33 mouse cellular contexts compared by ENCODE assay signal in the genomic region with DNA sequence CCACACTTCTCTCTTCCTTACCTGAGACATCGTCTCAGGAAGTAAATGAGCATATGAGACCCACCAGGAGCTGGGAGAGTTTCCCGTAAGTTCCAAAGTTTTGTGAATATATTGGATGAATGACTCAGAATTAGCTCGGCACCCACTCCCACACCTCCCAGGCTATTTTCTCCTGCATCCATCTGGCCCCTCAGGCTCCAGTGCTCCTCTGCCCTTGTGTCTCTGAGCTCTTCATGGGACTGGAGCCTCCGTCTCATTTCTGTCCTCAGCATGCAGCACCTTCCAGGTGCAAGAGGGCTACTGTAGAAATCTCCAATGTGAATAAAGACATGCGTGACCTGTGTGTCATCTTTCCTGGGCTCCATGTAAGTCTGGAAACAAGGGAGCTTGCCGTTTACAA.
DNase-seq lines count a peak whose midpoint lies in the region; ATAC-seq and TF ChIP-seq lines count a peak whose summit lies in the region.
"Had no signal": no experiment of that assay in that cellular context is flagged by ENCODE, and none has a peak within 500 bp of the region (broad histone marks: within the 10 kb centered on the region; RNA-seq: fewer than 3 reads in every experiment).

No protein-coding gene starts in this region.

- TF ChIP-seq POLR2A in testis, adult 2 months (IDR thresholded peaks at IDR 0.05; ENCODE audit: control insufficient read depth, low read depth, low read length) = no peak

- intact Hi-C loops in left cerebral cortex, adult 2 months (cut with DNase I) = no loop called here
- intact Hi-C loops in left cerebral cortex, postnatal 10 days (cut with DNase I) = no loop called here
- intact Hi-C loops in heart, postnatal 10 days (cut with DNase I) = no loop called here

- DNase-seq in frontal cortex, postnatal 10 days (ENCODE audit: low spot score in 2 of 2) = no peak
- DNase-seq in left cerebral cortex, adult 2 months (ENCODE audit: extremely low spot score in 1 of 2, low spot score in 2 of 2) = peak in 1 of 2 experiments; percentile 53
- no peak for DNase-seq in left cerebral cortex, postnatal 10 days (ENCODE audit: extremely low spot score in 1 of 2, low spot score in 2 of 2)
- DNase-seq in testis, postnatal 10 days (ENCODE audit: low spot score) = no peak
- no peak for DNase-seq in heart, postnatal 10 days
- DNase-seq: adrenal gland, adult 8-10 months; cerebellum, adult 8-10 months; cerebellum, postnatal 25 days; gastrocnemius, adult 2 months; gastrocnemius, postnatal 36 days; heart, adult 18-20 months; heart, postnatal 4 days; kidney, adult 8-10 months; kidney, postnatal 4 days; lung, adult 2 months; lung, postnatal 10 days; thymus, adult 18-20 months; thymus, postnatal 25 days had no signal

- H3K4me2 ChIP-seq in liver, embryonic 12.5 days = no peak overlapping the region
- H3K4me2 ChIP-seq: heart, embryonic 11.5 days; hindbrain, embryonic 13.5 days; limb, embryonic 15.5 days; midbrain, embryonic 13.5 days; neural tube, embryonic 13.5 days had no signal

- no peak overlapping the region for H3K9ac ChIP-seq in liver, embryonic 12.5 days
- H3K9ac ChIP-seq: hindbrain, embryonic 13.5 days; limb, embryonic 15.5 days; liver, embryonic 14.5 days; midbrain, embryonic 13.5 days; neural tube, embryonic 13.5 days had no signal

- H3K36me3 ChIP-seq in testis, adult 2 months (ENCODE audit: control insufficient read depth, insufficient read depth, low read length) = no peaks in the 10 kb centered on the region
- H3K36me3 ChIP-seq in liver, embryonic 12.5 days = no peaks in the 10 kb centered on the region
- H3K36me3 ChIP-seq: hindbrain, embryonic 13.5 days; limb, embryonic 10.5 days; midbrain, embryonic 13.5 days; neural tube, embryonic 13.5 days had no signal

- WGBS in liver, embryonic 12.5 days (ENCODE audit: insufficient replicate concordance) = 60% methylated on average over 6 of the region's 6 CpGs

- no peaks in the 10 kb centered on the region for H3K4me1 ChIP-seq in testis, adult 2 months (ENCODE audit: control insufficient read depth, insufficient read depth, low read length)
- H3K4me1 ChIP-seq in liver, embryonic 12.5 days = no peaks in the 10 kb centered on the region
- H3K4me1 ChIP-seq: limb, embryonic 10.5 days; limb, embryonic 15.5 days had no signal

- H3K27ac ChIP-seq in left cerebral cortex, adult 2 months = peak overlapping the region; percentile 78
- H3K27ac ChIP-seq in testis, adult 2 months (ENCODE audit: control insufficient read depth, insufficient read depth, low read depth, low read length) = no peak overlapping the region
- no peak overlapping the region for H3K27ac ChIP-seq in liver, embryonic 12.5 days
- H3K27ac ChIP-seq: gastrocnemius, adult 2 months; hindbrain, embryonic 13.5 days; kidney, postnatal 0 days; limb, embryonic 10.5 days; limb, embryonic 15.5 days; liver, embryonic 14.5 days; macrophage; midbrain, embryonic 13.5 days; neural tube, embryonic 13.5 days had no signal

- peak; percentile 44; the same call in 1 of the 2 replicates for ATAC-seq in frontal cortex, adult (ENCODE audit: low TSS enrichment)
- no peak for ATAC-seq in liver, embryonic 12.5 days
- ATAC-seq: forebrain, embryonic 14.5 days; intestine, embryonic 16.5 days; midbrain, embryonic 13.5 days had no signal

- H3K27me3 ChIP-seq in testis, adult 2 months (ENCODE audit: control insufficient read depth, insufficient read depth, low read length) = no peaks in the 10 kb centered on the region
- H3K27me3 ChIP-seq in liver, embryonic 12.5 days (replicated peaks) = no peaks in the 10 kb centered on the region
- H3K27me3 ChIP-seq: CH12.LX; hindbrain, embryonic 13.5 days; limb, embryonic 15.5 days; midbrain, embryonic 13.5 days; neural tube, embryonic 13.5 days had no signal

- no peaks in the 10 kb centered on the region for H3K9me3 ChIP-seq in liver, embryonic 12.5 days (replicated peaks)
- H3K9me3 ChIP-seq: hindbrain, embryonic 13.5 days; limb, embryonic 10.5 days; limb, embryonic 15.5 days; midbrain, embryonic 13.5 days; neural tube, embryonic 13.5 days had no signal

- H3K4me3 ChIP-seq in left cerebral cortex, adult 2 months = no peak overlapping the region
- peak overlapping the region; percentile 59 for H3K4me3 ChIP-seq in testis, adult 2 months (ENCODE audit: control insufficient read depth, low read depth, low read length)
- H3K4me3 ChIP-seq in liver, embryonic 12.5 days = no peak overlapping the region
- H3K4me3 ChIP-seq: gastrocnemius, adult 2 months; hindbrain, embryonic 13.5 days; limb, embryonic 10.5 days; limb, embryonic 15.5 days; midbrain, embryonic 13.5 days; neural tube, embryonic 13.5 days had no signal

- no peak for TF ChIP-seq CTCF in left cerebral cortex, adult 2 months (IDR thresholded peaks at IDR 0.05)
- TF ChIP-seq CTCF in testis, adult 2 months (IDR thresholded peaks at IDR 0.05; ENCODE audit: control insufficient read depth, insufficient read depth, insufficient replicate concordance, low read depth, low read length) = no peak
